Comparison of ENCODE assay signal across 9 mouse cellular contexts in the genomic region with DNA sequence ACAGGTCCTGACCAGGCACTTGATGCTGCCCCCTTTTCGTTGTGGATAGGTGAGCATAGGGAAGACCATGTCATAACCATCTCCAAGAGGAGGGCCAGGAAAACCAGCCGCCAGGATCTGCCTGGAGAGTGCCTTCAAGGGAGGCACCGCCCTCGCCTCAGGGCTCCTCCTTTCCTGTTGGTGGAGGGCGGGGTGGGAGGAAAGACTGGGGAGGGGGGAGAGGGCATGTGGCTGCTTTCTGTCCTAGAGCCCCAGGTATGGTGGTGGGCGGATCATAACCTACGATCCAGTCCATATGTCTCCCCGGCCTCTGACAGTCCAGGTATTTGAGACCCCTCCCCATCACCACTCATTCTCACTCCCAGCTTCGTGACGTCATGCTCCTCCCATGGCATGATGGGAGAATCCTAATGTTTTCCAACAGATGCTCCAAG. TPM values are rescaled to one million over a fixed set of nuclear protein-coding genes. Genes with fewer than 3 reads are reported as not detected.
DNase-seq lines count a peak whose midpoint lies in the region; ATAC-seq lines count a peak whose summit lies in the region.
"Had no signal": no experiment of that assay in that cellular context is flagged by ENCODE, and none has a peak within 500 bp of the region (broad histone marks: within the 10 kb centered on the region; RNA-seq: fewer than 3 reads in every experiment).

No protein-coding gene starts in this region.

- H3K4me1 ChIP-seq in kidney, embryonic 14.5 days (ENCODE audit: control insufficient read depth, insufficient read depth, low read length), result no peaks in the 10 kb centered on the region

- H3K27me3 ChIP-seq in kidney, embryonic 14.5 days (ENCODE audit: control insufficient read depth, insufficient read depth, low read length), result peaks cover 23% of the 10 kb centered on the region

- no peak overlapping the region for H3K9ac ChIP-seq in kidney, embryonic 14.5 days (ENCODE audit: low read depth, low read length)
- H3K9ac ChIP-seq: embryonic facial prominence, embryonic 15.5 days had no signal

- H3K4me3 ChIP-seq in kidney, embryonic 14.5 days (ENCODE audit: low read length), result no peak overlapping the region

- no peaks in the 10 kb centered on the region for H3K9me3 ChIP-seq in kidney, embryonic 14.5 days (ENCODE audit: control insufficient read depth, low read length)
- H3K9me3 ChIP-seq: embryonic facial prominence, embryonic 15.5 days had no signal

- no peaks in the 10 kb centered on the region for H3K36me3 ChIP-seq in kidney, embryonic 14.5 days (ENCODE audit: control insufficient read depth, insufficient read depth, low read length)
- H3K36me3 ChIP-seq: embryonic facial prominence, embryonic 15.5 days had no signal

- ATAC-seq in kidney, embryonic 14.5 days (ENCODE audit: low FRiP score, low TSS enrichment), result no peak

- no peak overlapping the region for H3K27ac ChIP-seq in kidney, embryonic 14.5 days (ENCODE audit: low read depth, low read length)
- H3K27ac ChIP-seq: embryonic facial prominence, embryonic 15.5 days had no signal

- 6% methylated on average over 9 of the region's 10 CpGs for WGBS in kidney, embryonic 14.5 days

- no peak for DNase-seq in kidney, adult 8-10 months
- peak; percentile 49 to 67 for DNase-seq in frontal cortex, postnatal 25 days (ENCODE audit: low spot score in 2 of 2)
- DNase-seq in left cerebral cortex, adult 9 months (ENCODE audit: low spot score in 2 of 2), result peak; percentile 66 to 87
- DNase-seq in retina, adult 2 months (ENCODE audit: low read depth, low spot score), result peak; percentile 26
- DNase-seq in heart, adult 8-10 months (ENCODE audit: low spot score), result no peak
- no peak for DNase-seq in ovary, postnatal 36 days (ENCODE audit: low spot score)
- no peak for DNase-seq in B cell, adult 2 months

- H3K4me2 ChIP-seq in kidney, embryonic 14.5 days (replicated peaks; ENCODE audit: low read depth, low read length), result peak overlapping the region; percentile 44; the same call in 1 of the 2 replicates

RNA-seq across cellular contexts. Expression of a gene that starts 22.7 kb away (rescaled TPM):
- polyA plus RNA-seq in kidney, embryonic 14.5 days (2014; fragmentation: Nextera tagmentation; extraction: Ambion mirVana), result 0.81 and 0.95 TPM in 2 replicates
- 1 to 10 TPM in 3 of 4 experiments, under 1 TPM in 1; 0.63 to 3.0 (median 1.4) TPM for total RNA-seq in heart, adult 8-10 months (2022)

Comparison
In these comparisons a context has a peak if more than half of its experiments do, and no peak if none do; other contexts are left out.
1. DNase-seq: peak in frontal cortex, postnatal 25 days (2 of 2), left cerebral cortex, adult 9 months (2 of 2) and retina, adult 2 months (single experiment); none in kidney, adult 8-10 months (0 of 2), heart, adult 8-10 months (single experiment), ovary, postnatal 36 days (single experiment) and B cell, adult 2 months (0 of 2).